ENCODE assay signal across 8 mouse cellular contexts in genomic region chr7:120918526-120918962, GRCm38 (mm10). TPM values are rescaled to one million over a fixed set of nuclear protein-coding genes. Genes with fewer than 3 reads are reported as not detected.
DNase-seq lines count a peak whose midpoint lies in the region; ATAC-seq and TF ChIP-seq lines count a peak whose summit lies in the region.

No protein-coding gene starts in this region.

- DNase-seq in 3T3-L1 (ENCODE audit: low read depth, low spot score): peak; percentile 91
- peak; percentile 70 for DNase-seq in Muller cell, postnatal 12 days (ENCODE audit: inconsistent ontology term)
- peak; percentile 51 to 66 for DNase-seq in cerebellum, postnatal 25 days
- DNase-seq in kidney, adult 11 months: peak; percentile 69
- peak; percentile 83 for DNase-seq in midbrain, postnatal 0 days (ENCODE audit: low spot score)
- DNase-seq in telencephalon, adult 2 months (ENCODE audit: low read depth, low spot score): peak; percentile 75

- peak; percentile 76 for ATAC-seq in granulocyte monocyte progenitor cell, adult 5-6 weeks (replicated peaks; ENCODE audit: poor library complexity, severe bottlenecking)
- ATAC-seq in limb, embryonic 15.5 days (ENCODE audit: insufficient number of reproducible peaks, low FRiP score, low TSS enrichment, low read depth): peak; percentile 59; the same call in 1 of the 2 replicates
- ATAC-seq in midbrain, postnatal 0 days (ENCODE audit: low FRiP score): peak; percentile 50

- no peaks in the 10 kb centered on the region for H3K27me3 ChIP-seq in limb, embryonic 15.5 days
- H3K27me3 ChIP-seq in midbrain, postnatal 0 days (ENCODE audit: insufficient read depth, low read length): no peaks in the 10 kb centered on the region

- H3K4me2 ChIP-seq in limb, embryonic 15.5 days: peak overlapping the region; percentile 63
- peak overlapping the region; percentile 72 for H3K4me2 ChIP-seq in midbrain, postnatal 0 days (ENCODE audit: low read depth, low read length, poor library complexity, severe bottlenecking)

- peaks cover 9% of the 10 kb centered on the region; the same call in 1 of the 2 replicates for H3K4me1 ChIP-seq in limb, embryonic 15.5 days
- no peaks in the 10 kb centered on the region for H3K4me1 ChIP-seq in midbrain, postnatal 0 days (ENCODE audit: insufficient read depth, low read length)

- no peaks in the 10 kb centered on the region for H3K9me3 ChIP-seq in limb, embryonic 15.5 days
- H3K9me3 ChIP-seq in midbrain, postnatal 0 days (ENCODE audit: low read length): no peaks in the 10 kb centered on the region

- peak overlapping the region; percentile 88 for H3K9ac ChIP-seq in limb, embryonic 15.5 days
- peak overlapping the region; percentile 86; the same call in 1 of the 2 replicates for H3K9ac ChIP-seq in midbrain, postnatal 0 days (replicated peaks; ENCODE audit: low read length, poor library complexity, severe bottlenecking)

- H3K27ac ChIP-seq in limb, embryonic 15.5 days: peak overlapping the region; percentile 84
- peak overlapping the region; percentile 86; the same call in 1 of the 2 replicates for H3K27ac ChIP-seq in midbrain, postnatal 0 days (ENCODE audit: low read depth, low read length)

- no peak for TF ChIP-seq CTCF in midbrain, postnatal 0 days (IDR thresholded peaks at IDR 0.05)

- peak overlapping the region; percentile 95 for H3K4me3 ChIP-seq in limb, embryonic 15.5 days
- peak overlapping the region; percentile 94 for H3K4me3 ChIP-seq in midbrain, postnatal 0 days (ENCODE audit: low read depth, low read length)

- H3K36me3 ChIP-seq in limb, embryonic 15.5 days: peaks cover 7% of the 10 kb centered on the region; the same call in 1 of the 2 replicates
- no peaks in the 10 kb centered on the region for H3K36me3 ChIP-seq in midbrain, postnatal 0 days (ENCODE audit: insufficient read depth, low read length)

- 5% methylated on average over 10 of the region's 10 CpGs for WGBS in limb, embryonic 15.5 days
- WGBS in midbrain, postnatal 0 days: 8% methylated on average over 10 of the region's 10 CpGs

RNA-seq across cellular contexts. Expression of gene Polr3e, which starts 1.0 kb away (rescaled TPM):
- total RNA-seq in granulocyte monocyte progenitor cell, adult 5-6 weeks (2014; fragmentation: Nextera tagmentation): 24.5 and 25.8 TPM in 2 replicates
- 33.5 and 37.1 TPM in 2 replicates for total RNA-seq in granulocyte monocyte progenitor cell, adult 5-6 weeks (2017)
- polyA plus RNA-seq in limb, embryonic 15.5 days (2015; fragmentation: Nextera tagmentation; extraction: Ambion mirVana): 38.4 and 38.6 TPM in 2 replicates
- 29.4 and 30.6 TPM in 2 replicates for total RNA-seq in midbrain, postnatal 0 days (2014; rRNA removed)
- 18.6 and 20.4 TPM in 2 replicates for polyA plus RNA-seq in midbrain, postnatal 0 days (2015; fragmentation: Nextera tagmentation; extraction: Ambion mirVana)

Comparison
In these comparisons a context has a peak if more than half of its experiments do, and no peak if none do; other contexts are left out.
1. Peak in every context shown above with its lines: DNase-seq, ATAC-seq, H3K4me3 ChIP-seq and H3K27ac ChIP-seq.